Mouse (Mus musculus) gastrocnemius, adult 18-20 months (tissue): ENCODE results near the gene Fam19a4. TPM values are rescaled to one million over a fixed set of nuclear protein-coding genes. Genes with fewer than 3 reads are reported as not detected.

ENCODE experiments used
- DNase-seq: peaks from one replicate; pipeline ENCODE4 v3.0.0; 2021; ENCODE audit warnings: low spot score
- long read RNA-seq, 2 experiments: library from polyadenylated mRNA; stranded (forward); transcript quantifications; one replicate each; pipeline ENCODE4 v2.0.0; 2021
- total RNA-seq, 2 experiments: library from RNA; stranded (reverse); gene quantifications; 2 replicates each; pipeline ENCODE4 v1.2.3; 2021

The Fam19a4 gene
- total RNA-seq = under 1 TPM; 0.26 to 0.37 TPM
- long read RNA-seq, experiment 1 = 0 reads
- long read RNA-seq, experiment 2 = 0 reads

DNA sequence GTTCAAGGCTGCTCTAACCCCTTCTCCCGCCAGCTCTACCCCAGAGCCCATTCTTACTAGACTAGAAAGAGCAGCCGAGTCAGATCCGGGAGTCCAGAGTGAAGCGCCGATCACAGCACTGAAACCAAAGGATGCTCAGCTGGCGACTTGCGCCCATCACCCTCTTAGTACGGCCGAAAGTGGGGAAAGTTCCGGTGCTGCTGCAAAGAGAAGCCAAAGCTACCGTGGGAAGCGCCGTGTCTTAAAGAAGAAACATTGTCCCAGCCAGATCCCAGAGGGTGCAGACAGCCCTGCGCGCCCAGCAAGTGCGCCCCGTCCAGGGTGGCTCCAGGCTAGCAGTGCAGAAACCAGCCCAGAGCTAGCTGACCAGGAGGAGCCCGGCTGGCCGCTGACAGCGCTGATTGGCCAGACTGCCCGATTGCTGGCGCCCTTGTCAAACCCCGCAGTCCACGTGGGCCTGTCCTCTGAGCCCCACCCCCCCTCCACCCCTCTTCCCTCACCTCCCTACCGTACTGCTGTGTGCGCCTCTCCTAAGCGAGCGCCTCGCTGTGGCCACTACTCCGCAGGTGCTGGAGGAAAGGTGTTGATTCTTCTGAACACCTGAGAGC lies at the start of gene Fam19a4:
Gene Fam19a4, minus strand, starts transcription at position 340 of the 608 bp plus-strand sequence.
- no peak for DNase-seq

DNA sequence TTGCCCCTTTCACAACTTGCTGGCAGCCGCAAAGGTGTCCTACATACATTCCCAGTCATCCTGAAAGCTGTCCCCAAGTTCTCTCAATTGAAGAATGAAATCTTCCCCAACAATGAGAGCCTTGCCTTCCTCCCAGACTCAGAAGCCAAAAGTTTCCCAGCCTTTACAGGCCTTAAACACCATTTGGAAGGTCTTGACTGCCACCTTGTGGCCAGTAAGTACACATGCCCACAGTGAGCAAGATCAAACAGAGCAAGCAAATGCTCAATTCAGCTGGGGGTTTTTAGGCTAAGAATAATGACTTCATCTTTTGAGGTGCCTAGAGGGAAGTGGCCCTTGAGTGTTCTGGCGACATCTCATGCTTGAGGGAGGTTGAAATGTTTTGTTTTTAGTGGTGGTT lies 46.6 kb upstream of the Fam19a4 start:
- DNase-seq = peak; percentile 27

DNA sequence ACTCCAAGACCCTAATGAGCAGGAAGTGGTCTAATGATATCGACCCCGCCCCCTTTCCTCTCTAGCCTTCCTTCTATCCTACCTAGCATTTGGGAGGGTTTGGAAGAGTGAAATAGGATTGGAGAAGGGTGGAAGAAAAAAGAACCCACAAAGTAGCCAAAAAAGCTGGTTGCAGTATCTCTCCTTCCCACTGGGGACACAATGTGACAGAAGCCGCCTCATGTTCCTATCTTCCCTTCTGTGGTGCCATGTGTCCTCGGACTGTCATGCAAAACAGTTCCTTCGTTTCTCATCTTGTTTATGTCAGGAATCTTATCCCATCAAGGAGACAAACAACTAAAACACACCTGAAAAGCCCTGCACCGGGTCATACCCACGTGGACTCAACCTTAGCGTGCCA lies 45.9 kb upstream of the Fam19a4 start:
- no peak for DNase-seq

DNA sequence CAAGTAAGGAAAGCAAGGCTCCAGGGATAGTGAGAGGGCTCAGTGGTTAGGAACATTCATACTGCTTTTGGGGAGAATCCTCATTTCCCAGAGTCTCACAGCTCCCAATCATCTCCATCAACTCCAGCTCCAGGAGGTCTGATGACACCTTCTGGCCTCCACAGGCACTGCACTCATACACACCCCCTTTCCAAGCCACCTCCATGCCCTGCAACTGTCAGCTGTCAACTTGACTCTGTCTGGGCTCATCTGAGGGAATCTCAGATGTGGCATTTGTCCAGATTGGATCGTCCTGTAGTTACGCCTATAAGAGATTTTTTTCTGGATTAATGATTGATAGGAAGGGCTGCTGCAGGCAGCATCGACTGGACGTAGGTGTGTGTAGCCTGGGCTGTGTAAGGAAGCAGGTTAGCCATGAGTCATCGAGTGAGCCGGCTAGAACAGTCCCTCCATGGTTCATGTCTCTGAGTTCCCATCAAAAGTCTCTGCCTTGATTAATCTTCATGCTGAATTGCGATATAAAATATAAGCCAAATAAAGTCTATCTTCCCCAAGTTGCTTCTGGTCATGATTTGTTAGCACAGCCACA lies 44.1 kb upstream of the Fam19a4 start:
- no peak for DNase-seq

DNA sequence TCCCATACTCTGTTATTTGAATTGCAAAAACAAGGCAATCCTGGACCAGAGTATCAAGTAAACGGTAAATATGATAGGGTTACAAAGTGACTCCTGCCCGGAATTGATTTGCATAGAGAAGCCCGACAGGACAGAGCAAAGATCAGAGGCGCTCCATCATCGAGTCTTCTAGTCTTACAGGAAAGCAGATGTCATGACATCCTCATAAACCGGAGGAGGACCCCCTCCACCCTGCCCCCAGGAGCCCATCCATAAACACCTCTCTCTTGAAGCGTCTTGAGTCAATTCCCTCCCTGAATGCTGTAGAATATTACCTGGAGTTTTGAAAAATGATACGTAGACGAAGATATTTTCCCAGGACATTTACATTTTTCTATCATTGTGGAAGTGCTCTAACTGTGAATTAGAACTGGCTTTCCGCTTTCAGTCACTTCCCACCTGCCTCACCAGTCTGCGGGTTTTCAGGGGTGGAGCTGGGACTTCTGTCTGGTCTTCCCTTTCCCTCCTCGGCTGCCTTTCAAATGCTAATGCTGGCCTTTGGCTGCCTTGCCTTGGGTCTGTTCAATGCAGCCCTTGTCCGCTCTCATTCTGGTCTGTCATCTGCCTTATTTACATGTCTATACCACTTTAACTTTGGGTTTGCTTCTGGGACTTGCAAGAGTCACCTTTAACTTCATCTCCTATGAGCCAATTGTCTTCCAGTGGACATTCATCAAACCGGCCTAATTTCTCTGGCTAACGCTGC lies 41.9 kb upstream of the Fam19a4 start:
- no peak for DNase-seq

DNA sequence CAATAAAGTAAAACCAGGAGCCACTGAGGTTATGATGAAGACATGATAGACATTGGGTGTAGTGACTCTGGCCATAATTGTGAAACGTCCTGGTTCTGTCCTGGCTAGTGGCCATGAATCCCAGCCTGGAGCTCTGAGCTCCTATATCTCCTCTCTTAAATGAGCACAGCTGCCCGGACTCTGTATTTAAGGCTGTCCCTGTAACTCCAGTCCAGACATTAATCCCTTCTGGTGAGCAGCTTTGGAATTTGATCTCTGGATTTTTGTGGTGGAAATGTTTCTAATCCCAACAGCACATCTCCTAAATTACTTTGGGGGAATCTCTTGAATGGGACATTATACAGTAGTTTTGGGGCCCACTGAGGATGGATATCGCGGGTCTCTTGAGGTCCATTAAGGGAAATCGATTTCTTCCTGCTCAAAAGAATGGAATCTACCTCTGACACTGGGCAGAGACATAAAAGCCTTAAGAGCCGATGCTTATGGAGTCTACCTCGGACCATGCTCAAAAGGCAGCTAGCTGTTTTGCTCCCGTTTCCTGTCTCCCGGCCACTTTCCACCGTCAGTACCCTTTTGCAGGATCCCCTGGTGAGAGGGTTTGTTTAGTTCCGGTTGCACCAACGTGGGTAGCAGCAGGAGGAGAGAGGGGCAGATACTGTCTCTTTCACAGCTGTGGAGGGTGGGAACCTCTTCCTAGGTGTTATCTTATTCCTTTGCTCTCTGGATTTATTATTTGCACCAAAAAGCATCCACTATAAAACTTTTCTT lies 41.2 kb upstream of the Fam19a4 start:
- DNase-seq = no peak

DNA sequence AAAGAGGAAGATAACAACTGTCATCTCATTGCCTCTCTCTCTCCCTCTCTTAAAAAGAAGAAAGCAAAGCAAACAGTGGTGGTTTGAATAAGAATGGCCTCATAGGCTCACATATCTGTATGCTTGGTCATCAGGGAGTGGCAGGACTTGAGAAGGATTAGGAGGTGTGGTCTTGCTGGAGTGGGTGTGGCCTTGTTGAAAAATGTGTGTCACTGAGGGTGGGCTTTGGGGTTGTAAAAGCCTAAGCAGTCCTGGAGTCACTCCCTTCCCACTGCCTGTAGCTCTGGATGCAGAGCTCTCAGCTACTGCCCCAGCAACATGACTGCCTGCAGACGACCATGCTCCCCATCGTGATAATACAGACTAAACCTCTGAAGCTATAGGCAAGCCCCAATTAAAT lies 22.1 kb upstream of the Fam19a4 start:
- DNase-seq = no peak

DNA sequence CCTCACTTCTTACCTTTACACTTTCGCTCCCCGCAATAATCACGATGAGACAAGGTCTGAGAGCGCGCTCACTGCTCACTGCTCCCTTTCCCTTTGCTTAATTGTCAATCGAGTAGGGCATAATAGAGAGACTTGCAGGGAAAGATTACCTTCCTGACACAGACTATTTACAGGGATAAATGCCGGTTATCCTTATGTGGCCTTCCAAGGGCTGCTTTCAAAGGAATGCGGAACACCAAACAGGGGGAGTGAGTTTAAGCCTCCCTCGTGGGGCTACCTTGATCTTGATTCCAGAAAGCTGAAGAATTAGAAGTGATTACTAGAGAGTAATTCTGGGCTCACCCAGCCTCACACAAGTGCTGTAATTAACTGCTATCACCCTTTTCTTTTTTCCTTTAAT lies 19.8 kb upstream of the Fam19a4 start:
- no peak for DNase-seq

DNA sequence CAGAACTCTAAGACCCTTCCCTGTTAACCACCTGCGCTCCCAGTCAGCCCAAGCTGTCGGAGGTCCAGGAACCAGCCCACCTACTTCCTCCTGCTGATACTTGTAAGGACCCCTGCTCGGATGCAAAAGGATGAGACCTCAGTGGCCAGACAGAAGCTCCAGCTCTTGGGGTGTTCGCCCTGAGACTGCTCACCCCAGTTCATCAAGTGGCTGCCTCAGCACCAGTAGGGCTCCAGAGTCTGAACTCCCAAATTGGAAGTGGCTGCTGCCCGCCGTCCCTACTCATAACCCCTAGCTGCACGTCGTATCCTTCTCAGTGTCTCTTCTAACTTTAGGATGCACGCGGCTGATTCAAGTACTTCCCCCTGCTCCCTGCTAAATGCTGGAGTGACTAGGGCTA lies 614 bp downstream of the Fam19a4 start:
- no peak for DNase-seq

DNA sequence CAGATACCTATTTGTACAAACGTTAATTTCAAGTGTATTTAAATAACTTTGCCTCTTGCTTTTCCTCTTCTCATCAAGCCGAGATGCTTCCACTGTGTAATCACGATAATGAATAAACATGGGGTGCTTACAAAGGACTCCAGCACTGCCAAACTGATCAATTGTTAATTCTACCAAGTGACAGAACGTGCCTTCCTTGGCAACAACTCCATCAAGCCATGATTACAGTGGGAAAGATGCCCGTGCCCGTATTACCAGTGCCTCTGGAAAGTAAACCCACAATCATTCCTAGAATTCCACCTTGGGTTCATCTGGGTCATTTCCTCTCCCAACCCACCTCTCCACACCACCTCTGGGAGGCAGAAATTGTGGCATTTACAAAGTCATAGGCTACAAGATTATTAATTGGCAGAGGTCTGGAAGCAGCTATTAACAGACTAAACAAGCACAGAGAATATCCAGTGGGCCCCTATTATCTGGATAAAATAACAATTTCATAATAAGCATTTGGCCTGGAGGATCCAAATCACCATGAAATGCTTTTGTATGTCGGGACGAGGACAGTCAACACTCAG lies 7.9 kb downstream of the Fam19a4 start:
- no peak for DNase-seq

DNA sequence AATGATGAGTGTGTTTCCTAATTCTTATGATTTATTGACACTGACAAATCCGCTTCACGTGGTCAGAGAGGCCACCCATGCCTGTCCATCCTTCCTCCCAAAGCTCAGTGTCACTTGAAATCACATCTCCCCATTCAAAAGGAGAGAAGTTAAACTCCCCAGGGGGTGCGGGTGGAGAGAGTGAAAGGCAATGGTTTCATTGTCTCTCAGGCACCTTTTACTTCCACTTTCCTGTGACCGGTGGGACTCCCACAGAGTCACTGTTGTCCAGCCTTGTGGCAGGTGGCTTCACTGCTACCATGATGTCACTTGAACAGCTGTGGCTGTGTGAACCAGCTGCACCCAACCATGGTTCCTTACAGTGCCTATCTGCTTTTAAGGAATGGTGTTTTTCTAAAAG lies 11.8 kb downstream of the Fam19a4 start:
- DNase-seq = no peak

DNA sequence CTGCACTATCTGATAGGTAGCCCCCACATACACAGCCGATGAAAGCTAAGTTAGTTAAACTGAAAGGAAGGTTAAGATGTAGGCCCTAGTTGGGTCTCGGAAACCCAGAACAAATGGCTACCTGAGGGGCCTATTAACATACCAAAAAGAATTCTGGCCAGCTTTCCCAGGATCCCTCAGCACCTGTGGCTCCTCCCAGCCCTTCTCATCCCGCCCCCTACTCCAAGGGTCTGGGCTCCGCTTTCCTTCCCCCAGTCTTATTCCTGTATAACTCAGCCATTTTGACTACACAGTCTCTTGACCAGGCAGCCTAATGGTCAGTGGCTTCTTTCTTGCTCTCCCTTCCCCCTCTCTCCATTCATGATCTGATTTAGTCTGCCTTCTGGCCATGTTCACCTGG lies 13.7 kb downstream of the Fam19a4 start:
- no peak for DNase-seq

DNA sequence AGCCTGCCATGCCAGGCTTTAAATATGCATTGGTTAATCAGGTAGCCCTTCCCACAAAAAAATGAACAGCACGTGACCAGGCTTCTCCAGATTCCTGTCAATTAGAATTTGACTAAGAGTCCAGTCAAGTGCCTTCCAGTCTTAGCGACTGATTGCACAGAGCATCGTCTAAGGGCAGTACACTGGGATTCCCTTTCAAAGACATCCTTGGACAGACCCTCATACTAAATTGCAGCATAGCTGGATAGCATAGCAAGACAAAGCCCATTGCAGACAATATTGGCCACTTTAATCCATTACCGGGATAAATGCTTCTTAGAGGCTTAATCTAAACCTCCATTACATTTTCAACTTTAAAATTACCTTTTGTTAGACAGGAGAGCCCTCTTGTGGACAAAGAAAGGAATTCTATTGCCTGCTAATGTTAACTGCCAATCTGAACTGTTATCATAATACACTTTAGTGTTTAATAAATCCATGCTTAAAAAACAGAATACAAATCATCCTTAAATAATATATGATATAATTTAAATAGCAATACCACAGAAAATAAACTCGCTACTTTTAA lies 33.0 kb downstream of the Fam19a4 start:
- DNase-seq = no peak

DNA sequence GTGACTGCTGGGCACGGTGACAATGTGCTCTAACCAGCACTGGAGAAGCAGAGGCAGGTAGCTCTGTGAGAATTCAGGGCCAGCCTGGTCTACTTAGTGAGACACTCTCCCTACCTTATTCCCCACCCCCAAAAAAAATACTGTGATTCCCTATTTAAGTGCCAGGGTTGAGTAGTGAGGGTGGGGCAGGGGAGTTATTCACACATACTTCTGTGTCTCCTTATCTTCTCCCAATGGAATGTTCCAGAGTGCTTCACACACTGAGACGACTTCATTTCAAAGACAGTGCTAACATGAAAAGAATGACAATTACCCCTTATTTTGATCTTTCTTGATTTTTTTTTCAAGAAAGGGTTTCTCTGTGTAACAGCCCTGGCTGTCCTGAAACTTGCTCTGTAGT lies 40.9 kb downstream of the Fam19a4 start:
- DNase-seq = no peak

DNA sequence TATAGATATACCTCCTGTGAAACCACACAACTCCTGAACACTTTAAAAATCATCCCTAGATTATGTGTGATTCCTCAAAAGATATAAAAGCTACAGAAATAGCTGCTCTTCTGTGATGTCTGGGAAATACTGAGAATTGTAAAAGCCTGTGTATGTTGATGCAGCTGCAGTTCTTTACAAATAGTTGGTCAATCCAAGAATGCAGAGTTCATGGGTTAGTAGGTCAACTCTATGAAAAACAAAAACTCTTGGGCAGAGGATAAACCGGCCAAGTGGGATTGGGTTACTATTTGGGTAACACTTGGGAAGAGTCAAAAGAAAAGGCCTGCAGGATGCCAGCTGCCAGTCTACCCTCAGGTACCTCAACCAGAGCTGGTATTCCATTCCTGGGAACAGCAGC lies 43.5 kb downstream of the Fam19a4 start:
- DNase-seq = no peak

DNA sequence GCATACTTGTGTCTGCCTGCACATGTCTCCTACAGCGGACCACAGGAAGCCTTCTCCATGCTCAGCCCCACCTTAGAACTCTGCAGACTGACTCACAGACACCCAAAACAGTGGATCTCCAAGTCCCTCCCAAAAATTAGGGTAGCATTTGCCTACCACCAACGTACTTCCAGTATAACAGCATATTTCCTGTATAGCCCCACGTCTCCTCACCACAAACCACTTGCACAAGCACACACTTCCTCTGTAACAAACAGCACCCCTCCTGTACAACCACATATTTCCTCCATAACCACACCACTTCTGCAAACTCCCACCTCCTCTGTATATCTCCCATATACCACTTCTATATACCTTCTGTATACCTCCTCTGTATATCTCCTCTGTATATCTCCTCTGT lies 44.2 kb downstream of the Fam19a4 start:
- DNase-seq = no peak

DNA sequence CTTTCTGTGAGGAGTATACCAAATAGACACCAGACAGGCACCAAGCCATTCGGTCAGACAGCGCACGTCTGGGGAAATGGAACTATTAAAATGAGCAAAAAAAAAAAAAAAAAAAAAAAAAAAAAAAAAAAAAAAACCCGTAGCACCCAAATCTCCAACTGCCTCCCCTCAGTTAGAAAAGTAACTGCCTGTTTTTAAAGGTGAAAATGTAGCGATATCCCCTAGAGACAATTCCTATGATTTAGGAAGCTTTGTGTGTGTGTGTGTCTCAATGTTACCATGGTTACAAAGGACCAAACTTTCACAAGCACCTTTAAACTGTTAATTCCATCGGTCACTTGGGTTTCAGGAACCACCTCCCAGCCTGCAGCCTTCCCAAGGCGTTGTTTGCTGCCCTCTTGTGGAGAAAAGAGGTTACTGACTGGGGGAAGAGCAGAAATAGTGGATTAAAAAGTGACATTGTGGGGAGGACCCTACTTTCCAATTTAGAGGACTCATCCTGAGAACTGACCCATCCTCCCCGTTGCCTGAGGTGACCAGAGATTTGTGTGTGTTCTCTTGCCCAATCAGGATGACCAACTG lies 53.6 kb downstream of the Fam19a4 start:
- peak; percentile 31 for DNase-seq

DNA sequence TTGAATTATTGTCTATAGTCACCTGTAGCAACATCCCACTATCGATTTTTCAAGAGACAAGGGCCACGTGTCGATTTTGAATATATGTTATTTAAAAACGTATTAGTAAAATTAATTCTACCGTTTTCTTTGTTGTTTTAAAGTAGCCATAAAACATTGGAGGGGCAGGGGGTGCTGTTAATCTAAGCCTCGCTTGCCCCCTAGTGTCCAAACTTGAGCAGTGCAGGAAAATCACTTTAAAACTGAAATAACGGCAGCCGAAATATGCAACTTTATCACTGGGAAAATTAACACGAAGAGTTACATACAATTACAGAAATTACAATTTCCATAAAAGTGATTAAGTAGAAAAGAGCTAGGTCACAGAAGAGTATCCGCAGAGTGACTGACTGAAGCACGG lies 55.2 kb downstream of the Fam19a4 start:
- DNase-seq = peak; percentile 19

DNA sequence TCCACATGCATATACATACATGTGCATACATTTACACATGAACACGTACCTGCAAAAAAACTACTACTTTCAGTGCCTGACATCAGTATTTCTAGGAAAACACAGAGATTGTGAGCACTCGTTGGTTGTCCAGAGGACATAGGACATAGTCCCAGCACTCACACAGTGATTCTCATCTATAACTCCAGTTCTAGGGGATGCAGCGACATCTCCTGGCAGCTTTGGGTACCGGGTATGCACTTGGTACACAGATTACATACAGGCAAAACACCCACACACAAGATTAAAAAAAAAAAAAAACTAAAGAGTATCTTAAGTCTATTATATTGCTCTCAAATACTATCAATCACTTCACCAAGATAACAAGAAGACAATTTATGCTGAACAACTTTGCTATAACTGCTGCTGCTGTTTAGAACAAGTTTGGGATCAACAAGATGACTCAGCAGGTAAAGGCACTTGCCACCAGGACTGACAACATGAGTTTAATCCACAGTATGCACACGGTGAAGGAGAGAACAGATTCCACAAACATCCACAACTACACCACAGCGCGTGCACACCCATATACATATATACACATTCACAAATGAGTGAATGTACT lies 64.6 kb downstream of the Fam19a4 start:
- no peak for DNase-seq

DNA sequence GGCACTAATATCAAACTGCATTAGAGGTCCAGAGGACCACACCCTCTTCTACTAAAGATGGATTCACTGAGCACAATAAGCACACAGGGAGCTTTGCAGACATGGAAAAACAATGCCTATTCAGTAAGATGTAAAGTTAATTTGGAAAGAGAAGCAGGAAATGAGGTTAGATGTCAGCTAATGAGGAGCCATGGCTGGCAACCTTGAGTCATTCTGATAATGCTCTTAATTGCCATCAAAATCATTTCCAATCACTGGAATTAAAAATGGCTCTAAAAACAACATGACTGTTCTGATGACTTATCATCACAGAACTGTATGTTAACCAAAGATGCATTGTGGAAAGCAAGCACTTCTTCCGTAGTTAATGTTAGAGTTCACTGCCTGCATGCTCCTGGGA lies 68.5 kb downstream of the Fam19a4 start:
- no peak for DNase-seq

DNA sequence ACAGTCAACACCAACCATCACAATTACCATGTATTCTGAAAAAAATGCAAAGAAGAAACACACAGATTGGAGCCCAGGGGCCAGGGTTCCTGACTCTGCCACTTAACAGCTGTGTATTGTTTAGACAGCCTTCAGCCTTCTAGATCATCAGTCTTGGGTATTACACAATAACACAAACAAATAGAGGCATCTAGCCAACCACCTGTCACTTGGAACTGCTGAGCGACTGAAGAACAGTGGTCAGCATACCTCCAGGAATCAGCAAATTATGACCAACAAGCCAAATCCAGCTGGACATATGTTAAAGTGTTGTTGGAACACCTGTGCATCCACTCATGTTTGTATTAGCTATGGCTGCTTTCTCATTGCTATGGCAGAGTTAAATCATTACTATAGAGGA lies 82.7 kb downstream of the Fam19a4 start:
- DNase-seq = no peak
